In genomic region chr6:4086663-4087454, GRCm38 (mm10) we compare ENCODE assay signal across 8 mouse cellular contexts. TPM values are rescaled to one million over a fixed set of nuclear protein-coding genes. Genes with fewer than 3 reads are reported as not detected.
DNase-seq lines count a peak whose midpoint lies in the region; ATAC-seq lines count a peak whose summit lies in the region.

Gene Bet1, minus strand, starts transcription at chr6:4086972.

- peak within 1 kb of the TSS; percentile 91 for H3K27ac ChIP-seq in heart, embryonic 10.5 days
- H3K27ac ChIP-seq in kidney, embryonic 15.5 days = peak within 1 kb of the TSS; percentile 73

- under 1% methylated on average over 24 of the region's 24 CpGs for WGBS in heart, embryonic 10.5 days
- under 1% methylated on average over 24 of the region's 24 CpGs for WGBS in kidney, embryonic 15.5 days

- peak within 1 kb of the TSS; percentile 69 for H3K4me2 ChIP-seq in kidney, embryonic 15.5 days

- peak within 1 kb of the TSS; percentile 93 for H3K4me3 ChIP-seq in heart, embryonic 10.5 days
- peak within 1 kb of the TSS; percentile 87 for H3K4me3 ChIP-seq in kidney, embryonic 15.5 days (replicated peaks)

- no peaks in the 10 kb centered on the region for H3K36me3 ChIP-seq in heart, embryonic 10.5 days
- H3K36me3 ChIP-seq in kidney, embryonic 15.5 days = 0 out of 2 replicates have a peak, but pooled peaks cover 3% of the 10 kb centered on the region

- H3K9me3 ChIP-seq in heart, embryonic 10.5 days = no peaks in the 10 kb centered on the region
- no peaks in the 10 kb centered on the region for H3K9me3 ChIP-seq in kidney, embryonic 15.5 days (replicated peaks)

- peak; percentile 98 for ATAC-seq in erythroblast, adult 5-6 weeks (replicated peaks; ENCODE audit: low FRiP score, poor library complexity, severe bottlenecking)
- peak; percentile 100 for ATAC-seq in kidney, embryonic 15.5 days (replicated peaks; ENCODE audit: low FRiP score)
- ATAC-seq in monocyte, adult 5-6 weeks (replicated peaks; ENCODE audit: insufficient number of reproducible peaks, low FRiP score, low TSS enrichment, poor library complexity, severe bottlenecking) = peak; percentile 99

- H3K27me3 ChIP-seq in heart, embryonic 10.5 days (ENCODE audit: insufficient read depth, poor library complexity, severe bottlenecking) = no peaks in the 10 kb centered on the region
- no peaks in the 10 kb centered on the region for H3K27me3 ChIP-seq in kidney, embryonic 15.5 days

- H3K9ac ChIP-seq in kidney, embryonic 15.5 days = peak within 1 kb of the TSS; percentile 75

- peak; percentile 87 for DNase-seq in B cell, adult 2 months
- peak; percentile 97 for DNase-seq in brain, adult 2 months (ENCODE audit: low read depth, low spot score)
- peak; percentile 95 for DNase-seq in heart, embryonic 10.5 days (ENCODE audit: low spot score)
- peak; percentile 88 for DNase-seq in liver
- DNase-seq in spleen, postnatal 4 days (ENCODE audit: low spot score in 2 of 2) = peak; percentile 81 to 86

- peaks cover 3% of the 10 kb centered on the region; the same call in 1 of the 2 replicates for H3K4me1 ChIP-seq in heart, embryonic 10.5 days
- peaks cover 5% of the 10 kb centered on the region; the same call in 1 of the 2 replicates for H3K4me1 ChIP-seq in kidney, embryonic 15.5 days

RNA-seq across cellular contexts. Expression of gene Bet1, which starts in this region (rescaled TPM):
- 20.8 and 21.7 TPM in 2 replicates for total RNA-seq in erythroblast, adult 5-6 weeks (2015; ENCODE audit: low replicate concordance)
- 8.1 and 13.1 TPM in 2 replicates for total RNA-seq in erythroblast, adult 5-6 weeks (2017; ENCODE audit: low replicate concordance)
- 45.9 and 57.3 TPM in 2 replicates for polyA plus RNA-seq in heart, embryonic 10.5 days (2016; fragmentation: Nextera tagmentation; extraction: Ambion mirVana)
- polyA plus RNA-seq in kidney, embryonic 15.5 days (2015; fragmentation: Nextera tagmentation; extraction: Ambion mirVana) = 69.4 and 79.3 TPM in 2 replicates
- 31.1 to 50.5 TPM (median 47.3 TPM) in 3 replicates for total RNA-seq in monocyte, adult 5-6 weeks (2017)

Comparison
In these comparisons a context has a peak if more than half of its experiments do, and no peak if none do; other contexts are left out.
1. Peak in every context shown above with its lines: DNase-seq, ATAC-seq, H3K4me3 ChIP-seq and H3K27ac ChIP-seq.